ENCODE assay signal across 14 mouse cellular contexts in the genomic region with DNA sequence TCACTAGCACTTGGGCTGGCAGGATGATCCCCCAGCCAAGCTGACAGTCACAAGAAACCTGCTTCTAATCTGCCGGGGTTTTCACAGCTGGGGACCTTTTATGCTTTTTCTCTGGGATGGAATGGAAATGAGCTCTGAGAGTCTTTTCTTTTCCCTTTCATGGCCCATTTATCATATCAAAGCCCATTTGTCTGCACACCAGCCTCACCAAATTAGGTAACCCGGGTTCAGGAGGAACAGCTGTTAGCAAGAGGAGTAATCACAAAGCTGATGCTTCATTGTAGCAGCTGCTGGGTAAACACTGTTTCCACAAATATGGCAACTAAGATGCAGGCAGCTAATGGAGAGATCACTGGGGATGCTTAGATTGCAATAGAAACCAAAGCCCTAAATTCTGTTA. TPM values are rescaled to one million over a fixed set of nuclear protein-coding genes. Genes with fewer than 3 reads are reported as not detected.
DNase-seq lines count a peak whose midpoint lies in the region; ATAC-seq and TF ChIP-seq lines count a peak whose summit lies in the region.
"Had no signal": no experiment of that assay in that cellular context is flagged by ENCODE, and none has a peak within 500 bp of the region (broad histone marks: within the 10 kb centered on the region; RNA-seq: fewer than 3 reads in every experiment).

No protein-coding gene starts in this region.

- no peak overlapping the region for H3K9ac ChIP-seq in hindbrain, embryonic 16.5 days (ENCODE audit: low read depth, low read length)
- H3K9ac ChIP-seq in hindbrain, postnatal 0 days (replicated peaks; ENCODE audit: low read length), result no peak overlapping the region
- H3K9ac ChIP-seq in neural tube, embryonic 15.5 days (replicated peaks), result no peak overlapping the region
- H3K9ac ChIP-seq in intestine, postnatal 0 days (ENCODE audit: low read depth, low read length), result no peak overlapping the region
- H3K9ac ChIP-seq: heart, embryonic 12.5 days; limb, embryonic 13.5 days had no signal

- no peak for TF ChIP-seq POLR2A in cerebellum, adult 2 months (IDR thresholded peaks at IDR 0.05; ENCODE audit: borderline replicate concordance, insufficient read depth, low read length)

- no peaks in the 10 kb centered on the region for H3K27me3 ChIP-seq in hindbrain, embryonic 10.5 days (ENCODE audit: insufficient read depth, poor library complexity, severe bottlenecking)
- no peaks in the 10 kb centered on the region for H3K27me3 ChIP-seq in hindbrain, embryonic 16.5 days (replicated peaks; ENCODE audit: control insufficient read depth, insufficient read depth, low read length)
- peaks cover 4% of the 10 kb centered on the region; the same call in 1 of the 2 replicates for H3K27me3 ChIP-seq in forebrain, embryonic 10.5 days (ENCODE audit: poor library complexity, severe bottlenecking)
- H3K27me3 ChIP-seq in hindbrain, postnatal 0 days (ENCODE audit: insufficient read depth, low read length), result no peaks in the 10 kb centered on the region
- H3K27me3 ChIP-seq in neural tube, embryonic 15.5 days (replicated peaks), result no peaks in the 10 kb centered on the region
- H3K27me3 ChIP-seq in intestine, postnatal 0 days (replicated peaks; ENCODE audit: control insufficient read depth, insufficient read depth, low read length), result no peaks in the 10 kb centered on the region
- no peaks in the 10 kb centered on the region for H3K27me3 ChIP-seq in cerebellum, adult 2 months (ENCODE audit: control insufficient read depth, insufficient read depth, low read length)
- H3K27me3 ChIP-seq: heart, embryonic 12.5 days; limb, embryonic 13.5 days had no signal

- TF ChIP-seq CTCF in hindbrain, postnatal 0 days (IDR thresholded peaks at IDR 0.05; ENCODE audit: low read depth), result no peak
- no peak for TF ChIP-seq CTCF in intestine, postnatal 0 days (IDR thresholded peaks at IDR 0.05; ENCODE audit: low read depth)
- TF ChIP-seq CTCF in left cerebral cortex, adult 2 months (IDR thresholded peaks at IDR 0.05), result no peak
- no peak for TF ChIP-seq CTCF in cerebellum, adult 2 months (IDR thresholded peaks at IDR 0.05; ENCODE audit: borderline replicate concordance, insufficient read depth, low read depth, low read length)

- DNase-seq in hindbrain, embryonic 10.5 days (ENCODE audit: low spot score), result peak; percentile 51
- DNase-seq in forebrain, embryonic 10.5 days (ENCODE audit: extremely low spot score, low spot score), result peak; percentile 35
- DNase-seq in hindbrain, postnatal 0 days (ENCODE audit: low spot score), result peak; percentile 26
- no peak for DNase-seq in left cerebral cortex, adult 2 months (ENCODE audit: extremely low spot score in 1 of 2, low spot score in 2 of 2)
- DNase-seq in cerebellum, adult 2 months, result no peak
- DNase-seq: right cerebral cortex, postnatal 25 days had no signal

- H3K4me1 ChIP-seq in hindbrain, embryonic 10.5 days (replicated peaks), result peaks cover 21% of the 10 kb centered on the region
- peaks cover 11% of the 10 kb centered on the region for H3K4me1 ChIP-seq in hindbrain, embryonic 16.5 days (ENCODE audit: control insufficient read depth, insufficient read depth, low read depth, low read length)
- peaks cover 21% of the 10 kb centered on the region for H3K4me1 ChIP-seq in forebrain, embryonic 10.5 days
- no peaks in the 10 kb centered on the region for H3K4me1 ChIP-seq in hindbrain, postnatal 0 days (ENCODE audit: insufficient read depth, low read length)
- peaks cover 17% of the 10 kb centered on the region for H3K4me1 ChIP-seq in neural tube, embryonic 15.5 days
- H3K4me1 ChIP-seq in intestine, postnatal 0 days (replicated peaks; ENCODE audit: control insufficient read depth, insufficient read depth, low read length), result no peaks in the 10 kb centered on the region
- H3K4me1 ChIP-seq in cerebellum, adult 2 months (ENCODE audit: control insufficient read depth, insufficient read depth, low read length), result no peaks in the 10 kb centered on the region
- H3K4me1 ChIP-seq: heart, embryonic 12.5 days had no signal

- H3K9me3 ChIP-seq in hindbrain, embryonic 10.5 days, result 0 out of 2 replicates have a peak, but pooled peaks cover 3% of the 10 kb centered on the region
- H3K9me3 ChIP-seq in hindbrain, embryonic 16.5 days (ENCODE audit: control insufficient read depth, low read length), result no peaks in the 10 kb centered on the region
- peaks cover 3% of the 10 kb centered on the region; the same call in 1 of the 2 replicates for H3K9me3 ChIP-seq in forebrain, embryonic 10.5 days
- H3K9me3 ChIP-seq in hindbrain, postnatal 0 days (ENCODE audit: low read length), result no peaks in the 10 kb centered on the region
- no peaks in the 10 kb centered on the region for H3K9me3 ChIP-seq in neural tube, embryonic 15.5 days (replicated peaks)
- H3K9me3 ChIP-seq in intestine, postnatal 0 days (ENCODE audit: control insufficient read depth), result no peaks in the 10 kb centered on the region
- H3K9me3 ChIP-seq: heart, embryonic 12.5 days; limb, embryonic 13.5 days had no signal

- ATAC-seq in hindbrain, embryonic 16.5 days, result no peak
- ATAC-seq in hindbrain, postnatal 0 days, result no peak
- no peak for ATAC-seq in neural tube, embryonic 15.5 days (ENCODE audit: low FRiP score)
- ATAC-seq in intestine, postnatal 0 days, result no peak
- ATAC-seq: inflammation-experienced regulatory T-cells, adult 6 months; lung, postnatal 0 days had no signal

- no peak overlapping the region for H3K4me2 ChIP-seq in hindbrain, embryonic 16.5 days (ENCODE audit: low read length)
- no peak overlapping the region for H3K4me2 ChIP-seq in hindbrain, postnatal 0 days (ENCODE audit: low read depth, low read length)
- H3K4me2 ChIP-seq in neural tube, embryonic 15.5 days, result no peak overlapping the region
- no peak overlapping the region for H3K4me2 ChIP-seq in intestine, postnatal 0 days (replicated peaks; ENCODE audit: low read depth)
- H3K4me2 ChIP-seq: heart, embryonic 12.5 days; limb, embryonic 13.5 days had no signal

- WGBS in hindbrain, embryonic 10.5 days, result 5% methylated on average over 2 of the region's 2 CpGs
- WGBS in hindbrain, embryonic 16.5 days, result 2% methylated on average over 2 of the region's 2 CpGs
- 1% methylated on average over 2 of the region's 2 CpGs for whole genome bisulfite sequencing in forebrain, embryonic 10.5 days
- WGBS in hindbrain, postnatal 0 days, result 2% methylated on average over 2 of the region's 2 CpGs
- WGBS in neural tube, embryonic 15.5 days, result 1% methylated on average over 2 of the region's 2 CpGs
- 27% methylated on average over 2 of the region's 2 CpGs for WGBS in intestine, postnatal 0 days
- WGBS in cerebellum, adult 2 months, result 13% methylated on average over 2 of the region's 2 CpGs

- H3K27ac ChIP-seq in hindbrain, embryonic 10.5 days, result peak overlapping the region; percentile 78
- no peak overlapping the region for H3K27ac ChIP-seq in hindbrain, embryonic 16.5 days (ENCODE audit: low read depth, low read length)
- H3K27ac ChIP-seq in forebrain, embryonic 10.5 days, result peak overlapping the region; percentile 48; the same call in 1 of the 2 replicates
- no peak overlapping the region for H3K27ac ChIP-seq in hindbrain, postnatal 0 days
- H3K27ac ChIP-seq in neural tube, embryonic 15.5 days (replicated peaks), result peak overlapping the region; percentile 60
- H3K27ac ChIP-seq in intestine, postnatal 0 days (ENCODE audit: low read depth, low read length), result no peak overlapping the region
- H3K27ac ChIP-seq in left cerebral cortex, adult 2 months, result no peak overlapping the region
- H3K27ac ChIP-seq in cerebellum, adult 2 months (ENCODE audit: insufficient read depth, low read length), result no peak overlapping the region
- H3K27ac ChIP-seq: limb, embryonic 13.5 days had no signal

- intact Hi-C loops in left cerebral cortex, adult 2 months (cut with DNase I), result no loop called here

- no peak overlapping the region for H3K4me3 ChIP-seq in hindbrain, embryonic 10.5 days
- H3K4me3 ChIP-seq in hindbrain, embryonic 16.5 days (ENCODE audit: low read length), result no peak overlapping the region
- H3K4me3 ChIP-seq in forebrain, embryonic 10.5 days, result peak overlapping the region; percentile 3; the same call in 1 of the 2 replicates
- no peak overlapping the region for H3K4me3 ChIP-seq in hindbrain, postnatal 0 days (ENCODE audit: low read length)
- H3K4me3 ChIP-seq in neural tube, embryonic 15.5 days (replicated peaks), result no peak overlapping the region
- no peak overlapping the region for H3K4me3 ChIP-seq in intestine, postnatal 0 days (ENCODE audit: low read depth, low read length)
- H3K4me3 ChIP-seq in left cerebral cortex, adult 2 months, result no peak overlapping the region
- no peak overlapping the region for H3K4me3 ChIP-seq in cerebellum, adult 2 months (replicated peaks; ENCODE audit: insufficient read depth, low read depth, low read length)
- H3K4me3 ChIP-seq: heart, embryonic 12.5 days; limb, embryonic 13.5 days had no signal

- no peaks in the 10 kb centered on the region for H3K36me3 ChIP-seq in hindbrain, embryonic 10.5 days
- no peaks in the 10 kb centered on the region for H3K36me3 ChIP-seq in hindbrain, embryonic 16.5 days (ENCODE audit: control insufficient read depth, insufficient read depth, low read length)
- H3K36me3 ChIP-seq in forebrain, embryonic 10.5 days (replicated peaks), result no peaks in the 10 kb centered on the region
- no peaks in the 10 kb centered on the region for H3K36me3 ChIP-seq in hindbrain, postnatal 0 days (ENCODE audit: insufficient read depth, low read length)
- H3K36me3 ChIP-seq in neural tube, embryonic 15.5 days, result no peaks in the 10 kb centered on the region
- no peaks in the 10 kb centered on the region for H3K36me3 ChIP-seq in intestine, postnatal 0 days (ENCODE audit: control insufficient read depth, insufficient read depth)
- H3K36me3 ChIP-seq: heart, embryonic 12.5 days; limb, embryonic 13.5 days had no signal

RNA-seq across cellular contexts. Expression of gene Nudt7, which starts 17.3 kb away (rescaled TPM):
- polyA plus RNA-seq in hindbrain, embryonic 10.5 days (2016; fragmentation: Nextera tagmentation; extraction: Ambion mirVana), result 10.2 and 13.2 TPM in 2 replicates
- 6.1 and 7.0 TPM in 2 replicates for polyA plus RNA-seq in hindbrain, embryonic 16.5 days (2015; fragmentation: Nextera tagmentation; extraction: Ambion mirVana)
- polyA plus RNA-seq in forebrain, embryonic 10.5 days (2016; fragmentation: Nextera tagmentation; extraction: Ambion mirVana), result 11.3 and 13.1 TPM in 2 replicates
- total RNA-seq in hindbrain, postnatal 0 days (2014; rRNA removed), result 2.2 and 3.3 TPM in 2 replicates
- 7.4 and 7.7 TPM in 2 replicates for polyA plus RNA-seq in hindbrain, postnatal 0 days (2015; fragmentation: Nextera tagmentation; extraction: Ambion mirVana)
- 4.1 and 7.7 TPM in 2 replicates for polyA plus RNA-seq in neural tube, embryonic 15.5 days (2015; fragmentation: Nextera tagmentation; extraction: Ambion mirVana)
- polyA plus RNA-seq in intestine, postnatal 0 days (2015; fragmentation: Nextera tagmentation; extraction: Ambion mirVana), result 55.7 and 59.1 TPM in 2 replicates
- total RNA-seq in left cerebral cortex, adult 2 months (2021), result 1 to 10 TPM; 4.7 to 6.1 TPM
- 11.0 and 12.4 TPM in 2 replicates for polyA plus RNA-seq in cerebellum, adult 2 months (2012; rRNA removed)
- total RNA-seq: MEL had no signal

Comparison
In these comparisons a context has a peak if more than half of its experiments do, and no peak if none do; other contexts are left out.
1. H3K27ac ChIP-seq: peak in hindbrain, embryonic 10.5 days (single experiment), forebrain, embryonic 10.5 days (single experiment) and neural tube, embryonic 15.5 days (single experiment); none in hindbrain, embryonic 16.5 days (single experiment), hindbrain, postnatal 0 days (single experiment), intestine, postnatal 0 days (single experiment), left cerebral cortex, adult 2 months (single experiment) and cerebellum, adult 2 months (single experiment).
2. DNase-seq: peak in hindbrain, embryonic 10.5 days (single experiment), forebrain, embryonic 10.5 days (single experiment) and hindbrain, postnatal 0 days (single experiment); none in left cerebral cortex, adult 2 months (0 of 2) and cerebellum, adult 2 months (0 of 2).